Mouse (Mus musculus) heart, embryonic 11.5 days (tissue): Measurements from ENCODE around the gene Cnot10. TPM values are rescaled to one million over a fixed set of nuclear protein-coding genes. Genes with fewer than 3 reads are reported as not detected.
"Not testable (repeated sequence)": the region's sequence is repeated elsewhere in the genome, so short reads cannot be mapped to it uniquely, and the experiment has no call there.

Source experiments
- ATAC-seq: fragments of 200-750 bp; cut with Nextera tagmentation; replicated peaks from 2 replicates; pipeline ENCODE4 v1.8.0; 2017; ENCODE audit warnings: moderate library complexity; ENCODE audit not compliant: insufficient number of reproducible peaks, low FRiP score, low TSS enrichment
- H3K27ac ChIP-seq: fragments of 300-500 bp; sonication (generic); 2 replicates; pipeline ENCODE4 v1.5.1; 2014; ENCODE audit warnings: mild to moderate bottlenecking, low read depth, low read length
- H3K27me3 ChIP-seq: fragments of 300-500 bp; sonication (generic); 2 replicates; pipeline ENCODE4 v1.6.1; 2014; ENCODE audit warnings: mild to moderate bottlenecking, low read length, mixed read lengths; ENCODE audit not compliant: control insufficient read depth, insufficient read depth
- H3K36me3 ChIP-seq: fragments of 300-500 bp; sonication (generic); 2 replicates; pipeline ENCODE4 v1.6.1; 2014; ENCODE audit warnings: mild to moderate bottlenecking, low read length, moderate library complexity, mixed read lengths; ENCODE audit not compliant: control insufficient read depth, insufficient read depth
- H3K4me1 ChIP-seq: fragments of 300-500 bp; sonication (generic); 2 replicates; pipeline ENCODE4 v1.6.1; 2014; ENCODE audit warnings: low read length; ENCODE audit not compliant: control insufficient read depth, insufficient read depth
- H3K4me2 ChIP-seq: fragments of 300-500 bp; sonication (generic); 2 replicates; pipeline ENCODE4 v1.6.1; 2014; ENCODE audit warnings: mild to moderate bottlenecking, moderate library complexity
- H3K4me3 ChIP-seq: fragments of 300-500 bp; sonication (generic); 2 replicates; pipeline ENCODE4 v1.5.1; 2014; ENCODE audit warnings: low read depth, low read length
- H3K9ac ChIP-seq: fragments of 300-500 bp; sonication (generic); 2 replicates; pipeline ENCODE4 v1.6.1; 2014; ENCODE audit warnings: mild to moderate bottlenecking, low read depth, low read length, moderate library complexity
- H3K9me3 ChIP-seq: fragments of 300-500 bp; sonication (generic); replicated peaks from 2 replicates; pipeline ENCODE4 v1.6.1; 2016; ENCODE audit warnings: low read length; ENCODE audit not compliant: control insufficient read depth
- WGBS: fragments of 180-500 bp; shearing (Covaris S2); extraction: QIAGEN DNeasy Blood & Tissue Kit; methylation state at CpG from one replicate; pipeline ENCODE4 v1.1.7; 2014; ENCODE audit not compliant: insufficient replicate concordance; 5-methylcytosine and 5-hydroxymethylcytosine counted together
- polyA plus RNA-seq: library from polyadenylated mRNA; unstranded; fragments of >200 nt; fragmentation: Nextera tagmentation; extraction: Ambion mirVana; gene quantifications from 2 replicates; pipeline ENCODE4 v1.2.1, GENCODE M21; 2014

The Cnot10 gene
- polyA plus RNA-seq, 1 experiment from 2014 or later = 37.5 TPM

DNA sequence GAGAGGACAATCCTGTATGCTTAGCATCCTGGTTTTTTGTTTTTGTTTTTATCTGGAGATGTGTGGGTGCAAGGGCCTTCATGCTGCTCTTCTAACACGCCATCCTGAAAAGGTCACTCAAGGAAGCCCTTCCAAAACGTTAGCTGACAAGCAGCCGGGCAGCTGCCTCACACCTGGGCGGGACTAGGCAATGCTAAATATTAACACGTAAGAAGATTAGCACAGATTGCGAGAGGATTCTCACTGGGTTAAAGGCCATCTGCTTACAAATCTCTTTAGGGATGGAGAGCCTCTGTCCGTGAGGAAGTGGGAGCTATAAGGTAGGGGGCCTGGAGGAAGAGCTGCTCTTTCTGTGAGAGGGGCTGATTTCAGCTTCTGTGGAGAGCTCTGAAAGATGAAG, 22.0 kb upstream of the Cnot10 start:
- no peak overlapping the region for H3K4me3 ChIP-seq
- H3K27ac ChIP-seq = no peak overlapping the region
- no peaks in the 10 kb centered on the region for H3K36me3 ChIP-seq
- ATAC-seq = no peak
- H3K9me3 ChIP-seq = peaks cover 4% of the 10 kb centered on the region; the same call in 1 of the 2 replicates
- H3K27me3 ChIP-seq = no peaks in the 10 kb centered on the region
- no peak overlapping the region for H3K4me2 ChIP-seq
- no peaks in the 10 kb centered on the region for H3K4me1 ChIP-seq
- no peak overlapping the region for H3K9ac ChIP-seq
- 41% methylated on average over 7 of the region's 7 CpGs for WGBS

DNA sequence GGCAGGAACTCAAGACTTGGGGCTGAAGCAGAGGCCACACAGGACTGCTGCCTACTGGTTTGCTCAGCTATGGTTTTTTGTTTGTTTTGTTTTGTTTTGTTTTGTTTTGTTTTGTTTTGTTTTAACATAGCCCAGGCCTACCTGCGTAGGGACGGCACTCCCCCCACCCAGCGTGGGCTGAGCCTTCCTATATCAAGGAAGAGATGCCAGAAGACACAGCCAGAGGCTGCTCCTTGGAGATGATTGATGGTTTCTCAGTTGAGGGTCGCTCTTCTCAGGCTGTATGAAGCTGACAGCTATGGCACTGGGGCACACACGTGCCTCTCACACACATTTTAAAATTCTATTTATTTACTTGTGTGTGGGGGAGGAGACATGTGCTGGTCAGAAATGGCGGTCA, 21.0 kb upstream of the Cnot10 start:
- Histone ChIP-seq H3K36me3 (no peaks in the 10 kb centered on the region), H3K27me3 (no peaks in the 10 kb centered on the region), H3K4me1 (no peaks in the 10 kb centered on the region), H3K4me2 (no peak overlapping the region), H3K27ac (no peak overlapping the region), H3K4me3 (no peak overlapping the region), H3K9me3 (peaks cover 4% of the 10 kb centered on the region; the same call in 1 of the 2 replicates), H3K9ac (no peak overlapping the region)
- 65% methylated on average over 6 of the region's 6 CpGs for WGBS
- ATAC-seq = no peak

DNA sequence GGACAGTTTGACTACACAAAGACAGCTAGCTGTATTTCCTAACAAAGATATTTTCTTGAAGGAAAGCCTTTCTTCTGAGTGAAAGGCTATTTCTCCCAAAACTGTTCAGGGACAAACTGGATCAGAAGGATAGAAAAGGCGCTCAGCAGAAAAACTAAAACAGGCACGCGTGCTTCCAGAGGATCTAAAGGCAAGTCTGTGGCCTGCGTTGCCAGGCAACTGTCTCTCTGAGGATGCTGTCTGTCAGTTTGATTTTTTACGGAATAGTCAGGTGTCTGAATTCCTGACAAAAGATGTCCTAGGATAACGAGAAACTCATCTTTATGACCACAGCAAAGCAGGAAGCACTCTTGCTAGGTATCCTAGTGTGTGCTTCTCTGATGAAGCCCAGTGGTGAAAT, 20.5 kb upstream of the Cnot10 start:
- ATAC-seq = no peak
- no peak overlapping the region for H3K9ac ChIP-seq
- H3K4me1 ChIP-seq = no peaks in the 10 kb centered on the region
- 90% methylated on average over 6 of the region's 6 CpGs for WGBS
- peaks cover 4% of the 10 kb centered on the region; the same call in 1 of the 2 replicates for H3K9me3 ChIP-seq
- H3K36me3 ChIP-seq = no peaks in the 10 kb centered on the region
- no peaks in the 10 kb centered on the region for H3K27me3 ChIP-seq
- no peak overlapping the region for H3K4me3 ChIP-seq
- H3K4me2 ChIP-seq = no peak overlapping the region
- no peak overlapping the region for H3K27ac ChIP-seq

DNA sequence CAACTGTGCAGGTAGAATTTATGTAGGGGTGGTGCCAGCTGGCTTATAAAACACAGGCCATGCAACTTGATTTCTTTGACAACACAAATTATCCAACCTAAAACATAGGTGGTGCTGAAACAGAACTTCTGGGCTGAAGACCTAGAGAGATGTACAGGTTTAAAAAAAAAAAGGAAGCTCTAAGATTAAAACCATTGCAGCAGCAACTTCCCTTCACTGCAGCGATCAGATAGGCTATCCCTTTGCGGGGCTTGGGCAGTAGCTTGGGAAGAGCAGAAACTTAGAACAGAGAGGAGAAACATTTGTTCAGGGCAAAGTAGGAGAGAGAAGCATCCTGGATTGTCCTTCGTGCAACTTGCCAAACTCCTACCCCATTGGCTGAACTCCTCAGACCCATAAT, 16.7 kb upstream of the Cnot10 start:
- no peaks in the 10 kb centered on the region for H3K36me3 ChIP-seq
- H3K27ac ChIP-seq = no peak overlapping the region
- no peaks in the 10 kb centered on the region for H3K27me3 ChIP-seq
- H3K4me3 ChIP-seq = no peak overlapping the region
- ATAC-seq = no peak
- no peaks in the 10 kb centered on the region for H3K4me1 ChIP-seq
- H3K4me2 ChIP-seq = no peak overlapping the region
- H3K9me3 ChIP-seq = peaks cover 4% of the 10 kb centered on the region; the same call in 1 of the 2 replicates
- H3K9ac ChIP-seq = no peak overlapping the region
- 74% methylated on average over 3 of the region's 3 CpGs for WGBS

DNA sequence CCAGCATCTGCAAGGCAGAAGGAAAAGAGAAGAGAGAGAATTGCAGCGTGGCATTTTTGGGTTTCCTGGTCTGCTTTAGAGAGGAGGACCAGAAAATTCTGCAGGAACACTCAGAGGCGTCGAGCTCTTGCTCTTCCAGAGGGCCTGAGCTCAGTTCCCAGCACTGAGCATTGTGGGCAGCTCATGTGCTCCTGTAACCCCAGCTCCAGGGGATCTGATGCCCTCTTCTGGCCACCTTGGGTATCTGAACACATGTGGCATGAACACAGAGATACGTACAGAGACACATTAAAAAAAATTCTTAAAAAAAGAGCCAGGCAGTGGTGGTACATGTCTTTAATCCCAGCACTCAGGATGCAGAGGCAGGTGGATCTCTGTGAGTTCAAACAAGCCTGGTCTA, 15.4 kb upstream of the Cnot10 start:
- no peak for ATAC-seq
- Histone ChIP-seq H3K4me3 (no peak overlapping the region), H3K4me2 (no peak overlapping the region), H3K9ac (no peak overlapping the region), H3K36me3 (no peaks in the 10 kb centered on the region), H3K27me3 (no peaks in the 10 kb centered on the region), H3K27ac (no peak overlapping the region), H3K9me3 (peaks cover 4% of the 10 kb centered on the region; the same call in 1 of the 2 replicates), H3K4me1 (no peaks in the 10 kb centered on the region)
- WGBS = 79% methylated on average over 4 of the region's 4 CpGs

DNA sequence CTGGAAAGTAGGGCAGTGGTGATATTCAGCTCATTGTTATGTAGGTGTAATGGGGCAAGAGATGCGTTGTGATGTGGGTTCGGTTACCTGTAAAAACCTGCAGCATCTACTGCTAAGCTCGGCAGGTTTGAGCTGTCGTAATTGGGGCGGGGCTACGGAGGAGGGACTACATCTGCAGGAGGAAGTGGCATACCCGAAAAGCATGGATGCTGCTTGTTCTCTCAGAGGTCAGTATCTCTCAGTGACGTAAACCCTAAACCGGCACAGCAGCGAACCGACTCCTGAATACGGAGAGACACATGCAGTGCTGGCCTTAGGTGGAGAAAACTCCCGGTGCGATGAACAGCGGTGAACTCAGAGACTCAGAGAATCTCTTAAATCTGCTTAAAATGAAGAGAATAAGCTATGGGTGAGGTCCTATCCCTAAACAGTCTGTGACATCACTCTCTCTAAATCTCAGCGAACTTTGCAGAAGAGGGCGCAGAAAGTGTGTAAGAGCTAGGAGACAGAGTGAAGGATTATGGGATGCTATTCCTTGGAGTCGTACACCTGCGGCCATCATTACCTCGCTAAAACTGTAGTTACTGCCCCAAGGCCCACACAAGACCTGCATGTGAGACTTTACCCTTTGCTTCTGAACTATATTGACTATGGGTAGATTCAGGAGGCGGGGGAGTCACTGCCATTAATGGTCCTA, 11.1 kb upstream of the Cnot10 start:
- no peaks in the 10 kb centered on the region for H3K9me3 ChIP-seq
- ATAC-seq = no peak
- H3K9ac ChIP-seq = no peak overlapping the region
- H3K27me3 ChIP-seq = no peaks in the 10 kb centered on the region
- H3K27ac ChIP-seq = no peak overlapping the region
- WGBS = 52% methylated on average over 21 of the region's 21 CpGs
- 0 out of 2 replicates have a peak overlapping the region, but pooled peaks have one; percentile 31 for H3K4me2 ChIP-seq
- no peak overlapping the region for H3K4me3 ChIP-seq
- no peaks in the 10 kb centered on the region for H3K4me1 ChIP-seq
- no peaks in the 10 kb centered on the region for H3K36me3 ChIP-seq

DNA sequence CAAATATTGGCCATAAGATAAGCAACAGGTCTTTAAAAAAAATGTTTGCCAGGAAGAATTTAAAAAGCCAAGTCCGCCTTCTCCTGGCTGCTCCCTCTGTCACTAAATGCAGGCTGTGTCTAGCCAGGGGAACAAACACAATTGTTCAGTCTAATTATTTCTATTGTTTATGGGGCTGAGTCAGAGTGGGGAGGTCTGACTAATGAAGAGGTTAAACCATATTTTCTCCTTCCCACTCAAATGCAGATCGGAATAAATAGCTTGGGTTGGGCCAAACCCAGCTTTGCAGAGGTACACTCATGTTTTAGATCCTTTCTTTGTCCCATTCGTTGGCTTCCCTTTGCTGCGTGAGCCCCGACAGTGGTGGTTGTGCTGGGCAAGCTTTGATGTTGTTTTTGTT, 9.4 kb upstream of the Cnot10 start:
- Histone ChIP-seq H3K27me3 (no peaks in the 10 kb centered on the region), H3K9ac (no peak overlapping the region), H3K4me1 (no peaks in the 10 kb centered on the region), H3K9me3 (no peaks in the 10 kb centered on the region), H3K27ac (no peak overlapping the region), H3K36me3 (no peaks in the 10 kb centered on the region), H3K4me3 (no peak overlapping the region), H3K4me2 (no peak overlapping the region)
- WGBS = 61% methylated on average over 5 of the region's 5 CpGs
- no peak for ATAC-seq

DNA sequence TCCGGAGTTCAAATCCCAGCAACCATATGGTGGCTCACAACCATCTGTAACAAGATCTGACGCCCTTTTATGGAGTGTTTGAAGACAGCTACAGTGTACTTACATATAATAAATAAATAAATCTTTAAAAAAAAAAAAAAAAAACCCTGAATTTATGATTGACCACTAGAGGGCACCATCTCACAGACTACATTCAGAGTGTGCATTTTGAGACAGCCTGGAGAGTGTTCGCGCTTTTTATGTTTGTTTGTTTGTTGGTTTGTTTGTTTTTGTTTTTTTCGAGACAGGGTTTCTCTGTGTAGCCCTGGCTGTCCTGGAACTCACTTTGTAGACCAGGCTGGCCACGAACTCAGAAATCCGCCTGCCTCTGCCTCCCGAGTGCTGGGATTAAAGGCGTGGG, 8.5 kb upstream of the Cnot10 start:
- not testable (repeated sequence) for H3K27me3 ChIP-seq, H3K9ac ChIP-seq, ATAC-seq, H3K36me3 ChIP-seq, H3K4me2 ChIP-seq, H3K27ac ChIP-seq, H3K9me3 ChIP-seq, H3K4me3 ChIP-seq, H3K4me1 ChIP-seq
- 56% methylated on average over 8 of the region's 9 CpGs for WGBS
